Mouse (Mus musculus): Measurements from ENCODE around the gene Aqp1.

- no peak for TF ChIP-seq POLR2A (IDR thresholded peaks at IDR 0.05; ENCODE audit: low read depth, low read length)
- no peak for TF ChIP-seq CTCF (conservative IDR thresholded peaks at IDR 0.05; ENCODE audit: insufficient read depth, insufficient read length, low read depth, low read length)
Measured at GRCm38 (mm10) chr6:55342328-55342727, 6.1 kb downstream of the Aqp1 start.
